Comparison of ENCODE assay signal across 29 mouse cellular contexts in the genomic region with DNA sequence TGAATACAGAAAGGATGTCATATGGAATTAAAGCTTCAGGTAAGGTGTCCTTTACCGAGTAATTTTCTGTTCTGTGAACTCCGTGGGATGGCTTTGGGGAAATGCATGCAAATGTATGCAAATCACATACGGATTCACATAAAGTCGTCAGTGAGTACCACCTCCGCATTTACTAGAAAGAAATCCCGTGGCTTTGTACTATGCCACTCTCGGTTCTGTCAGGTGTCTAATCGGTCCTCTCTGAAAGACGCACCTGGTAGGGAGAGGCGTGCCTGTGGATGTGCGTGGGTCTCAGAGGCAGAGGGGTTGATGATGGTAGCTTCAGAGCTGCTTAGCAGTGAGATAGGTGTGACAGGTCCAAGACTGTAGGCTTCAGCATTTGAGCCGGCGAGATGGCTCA. TPM values are rescaled to one million over a fixed set of nuclear protein-coding genes. Genes with fewer than 3 reads are reported as not detected.
DNase-seq lines count a peak whose midpoint lies in the region; ATAC-seq and TF ChIP-seq lines count a peak whose summit lies in the region.
"Had no signal": no experiment of that assay in that cellular context is flagged by ENCODE, and none has a peak within 500 bp of the region (broad histone marks: within the 10 kb centered on the region; RNA-seq: fewer than 3 reads in every experiment).

No protein-coding gene starts in this region.

- no peaks in the 10 kb centered on the region for H3K4me1 ChIP-seq in forebrain, postnatal 0 days (ENCODE audit: insufficient read depth)
- no peaks in the 10 kb centered on the region for H3K4me1 ChIP-seq in forebrain, embryonic 11.5 days (replicated peaks; ENCODE audit: control insufficient read depth, insufficient read depth, low read length)
- H3K4me1 ChIP-seq: embryonic facial prominence, embryonic 15.5 days; forebrain, embryonic 10.5 days; hindbrain, embryonic 13.5 days had no signal

- no peak for TF ChIP-seq CTCF in forebrain, postnatal 0 days (IDR thresholded peaks at IDR 0.05; ENCODE audit: low read depth)

- no peaks in the 10 kb centered on the region for H3K27me3 ChIP-seq in forebrain, postnatal 0 days (ENCODE audit: insufficient read depth, low read length)
- H3K27me3 ChIP-seq in forebrain, embryonic 11.5 days (ENCODE audit: control insufficient read depth, insufficient read depth, low read length) = no peaks in the 10 kb centered on the region
- H3K27me3 ChIP-seq: CH12.LX; embryonic facial prominence, embryonic 15.5 days; heart, embryonic 15.5 days; hindbrain, embryonic 13.5 days; Patski had no signal

- DNase-seq in forebrain, postnatal 0 days = peak; percentile 21
- DNase-seq in forebrain, embryonic 11.5 days (ENCODE audit: low spot score) = no peak
- peak; percentile 48 to 60 for DNase-seq in left cerebral cortex, postnatal 14 days (ENCODE audit: low spot score in 2 of 2)
- DNase-seq in left cerebral cortex, postnatal 4 days = no peak
- peak; percentile 34 to 58 for DNase-seq in right cerebral cortex, postnatal 10 days (ENCODE audit: low spot score in 2 of 2)
- DNase-seq in right cerebral cortex, postnatal 14 days = no peak
- DNase-seq in thymus, postnatal 10 days (ENCODE audit: low spot score in 2 of 2) = no peak
- DNase-seq: adrenal gland, postnatal 14 days; cerebellum, adult 2 months; cerebellum, postnatal 14 days; embryo, embryonic 11 days; gastrocnemius, postnatal 10 days; heart, adult 18-20 months; heart, postnatal 14 days had no signal

- H3K9me3 ChIP-seq in forebrain, postnatal 0 days (ENCODE audit: low read length) = no peaks in the 10 kb centered on the region
- H3K9me3 ChIP-seq in forebrain, embryonic 11.5 days (ENCODE audit: control insufficient read depth, low read length) = no peaks in the 10 kb centered on the region
- H3K9me3 ChIP-seq: embryonic facial prominence, embryonic 15.5 days; forebrain, embryonic 10.5 days; heart, embryonic 15.5 days; hindbrain, embryonic 13.5 days had no signal

- no peak overlapping the region for H3K9ac ChIP-seq in forebrain, postnatal 0 days
- H3K9ac ChIP-seq in forebrain, embryonic 11.5 days (ENCODE audit: low read length) = no peak overlapping the region
- H3K9ac ChIP-seq: embryonic facial prominence, embryonic 15.5 days; heart, embryonic 15.5 days; hindbrain, embryonic 13.5 days had no signal

- H3K27ac ChIP-seq in forebrain, postnatal 0 days (ENCODE audit: low read depth, low read length) = no peak overlapping the region
- no peak overlapping the region for H3K27ac ChIP-seq in forebrain, embryonic 11.5 days (ENCODE audit: low read depth, low read length)
- H3K27ac ChIP-seq: embryonic facial prominence, embryonic 15.5 days; forebrain, embryonic 10.5 days; heart, embryonic 15.5 days; hindbrain, embryonic 13.5 days; hindbrain, postnatal 0 days had no signal

- H3K4me3 ChIP-seq in forebrain, postnatal 0 days (ENCODE audit: low read depth, low read length) = no peak overlapping the region
- no peak overlapping the region for H3K4me3 ChIP-seq in forebrain, embryonic 11.5 days (ENCODE audit: low read depth, low read length)
- H3K4me3 ChIP-seq: embryonic facial prominence, embryonic 15.5 days; erythroblast, embryonic 14.5 days; forebrain, embryonic 10.5 days; heart, embryonic 15.5 days; hindbrain, embryonic 13.5 days had no signal

- 68% methylated on average over 13 of the region's 13 CpGs for WGBS in forebrain, postnatal 0 days
- 85% methylated on average over 13 of the region's 13 CpGs for WGBS in forebrain, embryonic 11.5 days

- peak; percentile 81 for ATAC-seq in forebrain, postnatal 0 days
- ATAC-seq in forebrain, embryonic 11.5 days (replicated peaks; ENCODE audit: low FRiP score) = no peak
- ATAC-seq: activated CD4-positive, CD25-positive, alpha-beta regulatory T cell, adult 4 months; hindbrain, postnatal 0 days; Patski had no signal

- H3K36me3 ChIP-seq in forebrain, postnatal 0 days (ENCODE audit: insufficient read depth) = no peaks in the 10 kb centered on the region
- H3K36me3 ChIP-seq in forebrain, embryonic 11.5 days (ENCODE audit: control insufficient read depth, insufficient read depth, low read length) = no peaks in the 10 kb centered on the region
- H3K36me3 ChIP-seq: embryonic facial prominence, embryonic 15.5 days; forebrain, embryonic 10.5 days; heart, embryonic 15.5 days; hindbrain, embryonic 13.5 days had no signal

- no peak overlapping the region for H3K4me2 ChIP-seq in forebrain, postnatal 0 days (ENCODE audit: low read depth)
- H3K4me2 ChIP-seq in forebrain, embryonic 11.5 days (ENCODE audit: low read depth, low read length, severe bottlenecking) = no peak overlapping the region
- H3K4me2 ChIP-seq: embryonic facial prominence, embryonic 15.5 days; heart, embryonic 11.5 days; heart, embryonic 15.5 days; hindbrain, embryonic 13.5 days had no signal

- intact Hi-C loops in left cerebral cortex, postnatal 14 days (cut with DNase I) = no loop called here
- intact Hi-C loops in left cerebral cortex, postnatal 4 days (cut with DNase I) = no loop called here

RNA-seq across cellular contexts. Expression of a gene that starts 9.7 kb away (rescaled TPM):
- total RNA-seq in forebrain, postnatal 0 days (2014; rRNA removed) = 0.08 and 0.29 TPM in 2 replicates
- polyA plus RNA-seq in forebrain, postnatal 0 days (2015; fragmentation: Nextera tagmentation; extraction: Ambion mirVana) = 0.35 and 0.43 TPM in 2 replicates
- polyA plus RNA-seq in forebrain, embryonic 11.5 days (2014; fragmentation: Nextera tagmentation; extraction: Ambion mirVana) = not detected in 2 replicates
- total RNA-seq in left cerebral cortex, postnatal 14 days (2021) = 1 to 10 TPM; 1.5 to 1.6 TPM
- total RNA-seq in left cerebral cortex, postnatal 4 days (2021) = under 1 TPM in 1 of 2 experiments, not detected in 1; 0.14 TPM
- total RNA-seq: adrenal gland, postnatal 14 days; CH12.LX; common myeloid progenitor, adult 5-6 weeks; heart, adult 18-20 months; hematopoietic stem cell, adult 5-6 weeks had no signal
- polyA plus RNA-seq: activated CD4-positive, CD25-positive, alpha-beta regulatory T cell, adult 4 months; erythroblast, embryonic 14.5 days; forebrain, embryonic 10.5 days; Patski had no signal

RNA-seq across cellular contexts. Expression of a gene that starts 40.4 kb away (rescaled TPM):
- 31.5 and 36.8 TPM in 2 replicates for total RNA-seq in forebrain, postnatal 0 days (2014; rRNA removed)
- polyA plus RNA-seq in forebrain, postnatal 0 days (2015; fragmentation: Nextera tagmentation; extraction: Ambion mirVana) = 38.7 and 39.2 TPM in 2 replicates
- polyA plus RNA-seq in forebrain, embryonic 11.5 days (2014; fragmentation: Nextera tagmentation; extraction: Ambion mirVana) = 74.5 and 75.8 TPM in 2 replicates
- total RNA-seq in left cerebral cortex, postnatal 14 days (2021) = 10 to 100 TPM; 11.7 to 12.7 TPM
- total RNA-seq in left cerebral cortex, postnatal 4 days (2021) = 10 to 100 TPM; 14.6 to 15.8 TPM
- total RNA-seq: CH12.LX; common myeloid progenitor, adult 5-6 weeks; hematopoietic stem cell, adult 5-6 weeks had no signal
- polyA plus RNA-seq: erythroblast, embryonic 14.5 days had no signal

RNA-seq across cellular contexts. Expression of a gene that starts 54.4 kb away (rescaled TPM):
- not detected in 2 replicates for total RNA-seq in forebrain, postnatal 0 days (2014; rRNA removed)
- not detected in 2 replicates for polyA plus RNA-seq in forebrain, postnatal 0 days (2015; fragmentation: Nextera tagmentation; extraction: Ambion mirVana)
- not detected in 2 replicates for polyA plus RNA-seq in forebrain, embryonic 11.5 days (2014; fragmentation: Nextera tagmentation; extraction: Ambion mirVana)
- under 1 TPM in 1 of 2 experiments, not detected in 1; 0.11 TPM for total RNA-seq in left cerebral cortex, postnatal 14 days (2021)
- not detected for total RNA-seq in left cerebral cortex, postnatal 4 days (2021)
- total RNA-seq: adrenal gland, adult 18-20 months; adrenal gland, postnatal 14 days; CH12.LX; common myeloid progenitor, adult 5-6 weeks; heart, adult 18-20 months; heart, postnatal 14 days; hematopoietic stem cell, adult 5-6 weeks; hindbrain, postnatal 0 days had no signal
- polyA plus RNA-seq: activated CD4-positive, CD25-positive, alpha-beta regulatory T cell, adult 4 months; embryonic facial prominence, embryonic 11.5 days; embryonic facial prominence, embryonic 15.5 days; erythroblast, embryonic 14.5 days; forebrain, embryonic 10.5 days; heart, embryonic 11.5 days; heart, embryonic 15.5 days; hindbrain, embryonic 13.5 days; hindbrain, postnatal 0 days; intestine, embryonic 14.5 days; Patski had no signal

Comparison
In these comparisons a context has a peak if more than half of its experiments do, and no peak if none do; other contexts are left out.
1. DNase-seq: peak in forebrain, postnatal 0 days (single experiment), left cerebral cortex, postnatal 14 days (2 of 2) and right cerebral cortex, postnatal 10 days (2 of 2); none in forebrain, embryonic 11.5 days (single experiment), left cerebral cortex, postnatal 4 days (single experiment), right cerebral cortex, postnatal 14 days (single experiment) and thymus, postnatal 10 days (0 of 2).